Mouse (Mus musculus): ENCODE results near the gene Thop1. TPM values are rescaled to one million over a fixed set of nuclear protein-coding genes. Genes with fewer than 3 reads are reported as not detected.

Thop1 gene
- total and polyA plus RNA-seq, 3 experiments, result 81.1 to 123 (median 94.5) TPM

GRCm38 (mm10) chr10:81089216-81089615 is 19.4 kb downstream of the Thop1 start:
- no peaks in the 10 kb centered on the region for H3K27me3 ChIP-seq (replicated peaks)
- H3K79me2 ChIP-seq (replicated peaks; ENCODE audit: control insufficient read depth, extremely low read depth, insufficient read depth, poor library complexity, severe bottlenecking), result no peaks in the 10 kb centered on the region
- dilution Hi-C loops (cut with MboI; ENCODE audit: extremely low pct_ligation_motif_present, extremely low pct_unique_long_range_greater_than_20kb, low sequenced_read_pairs) (no loop called here), in situ Hi-C loops (cut with MboI; ENCODE audit: low pct_ligation_motif_present, low pct_unique_long_range_greater_than_20kb, low sequenced_read_pairs) (no loop called here)
- H3K4me1 ChIP-seq (ENCODE audit: control insufficient read depth in 1 of 2, insufficient read depth in 2 of 2), result no peaks in the 10 kb centered on the region
- TF ChIP-seq IRF4 (IDR thresholded peaks at IDR 0.05; ENCODE audit: low read depth, low read length) (no peak), ZMIZ1 (IDR thresholded peaks at IDR 0.05; ENCODE audit: low read depth, low read length) (no peak), MAX (IDR thresholded peaks at IDR 0.05; ENCODE audit: low read length) (no peak), JUN (IDR thresholded peaks at IDR 0.05; ENCODE audit: insufficient read depth, low read depth, low read length) (no peak), SMC3 (IDR thresholded peaks at IDR 0.05; ENCODE audit: low read depth, low read length) (no peak), CHD2 (IDR thresholded peaks at IDR 0.05; ENCODE audit: low read length) (no peak), TBP (conservative IDR thresholded peaks at IDR 0.05; ENCODE audit: low read depth, low read length) (no peak), EP300 (IDR thresholded peaks at IDR 0.05; ENCODE audit: low read length) (no peak), MEF2A (IDR thresholded peaks at IDR 0.05; ENCODE audit: borderline replicate concordance, low read depth, low read length) (no peak), ETS1 (conservative IDR thresholded peaks at IDR 0.05; ENCODE audit: low read depth, low read length) (no peak), BHLHE40 (IDR thresholded peaks at IDR 0.05; ENCODE audit: low read depth, low read length) (no peak), NRF1 (IDR thresholded peaks at IDR 0.05; ENCODE audit: low read depth, low read length) (no peak), MAZ (IDR thresholded peaks at IDR 0.05; ENCODE audit: low read depth, low read length) (no peak), POLR2AphosphoS2 (IDR thresholded peaks at IDR 0.05; ENCODE audit: low read depth, low read length) (no peak), RAD21 (IDR thresholded peaks at IDR 0.05; ENCODE audit: low read depth, low read length) (no peak)
- H3K4me3 ChIP-seq (replicated peaks in 1 of 3; ENCODE audit: low read depth in 2 of 3, low read length in 2 of 3, poor library complexity in 1 of 3), result no peak overlapping the region
- H3K9ac ChIP-seq (ENCODE audit: insufficient read depth, low read depth), result no peak overlapping the region
- no peak overlapping the region for H3K27ac ChIP-seq (ENCODE audit: insufficient read depth, low read depth)
- no peak for DNase-seq (ENCODE audit: extremely low read depth)
- H3K9me3 ChIP-seq (replicated peaks; ENCODE audit: low read length), result peaks cover 2% of the 10 kb centered on the region
- H3K36me3 ChIP-seq (replicated peaks in 1 of 2; ENCODE audit: control insufficient read depth in 1 of 2, insufficient read depth in 1 of 2, low read length in 1 of 2), result peaks cover 0 to 8% of the 10 kb centered on the region in 2 experiments
- H3K4me2 ChIP-seq (ENCODE audit: insufficient read depth, low read depth, poor library complexity, severe bottlenecking), result no peak overlapping the region

GRCm38 (mm10) chr10:81090621-81091020 is 20.8 kb downstream of the Thop1 start:
- Histone ChIP-seq H3K27ac (ENCODE audit: insufficient read depth, low read depth) (no peak overlapping the region), H3K9me3 (replicated peaks; ENCODE audit: low read length) (peaks cover 2% of the 10 kb centered on the region), H3K36me3 (replicated peaks in 1 of 2; ENCODE audit: control insufficient read depth in 1 of 2, insufficient read depth in 1 of 2, low read length in 1 of 2) (no peaks in the 10 kb centered on the region), H3K79me2 (replicated peaks; ENCODE audit: control insufficient read depth, extremely low read depth, insufficient read depth, poor library complexity, severe bottlenecking) (no peaks in the 10 kb centered on the region), H3K4me2 (ENCODE audit: insufficient read depth, low read depth, poor library complexity, severe bottlenecking) (no peak overlapping the region), H3K27me3 (replicated peaks) (no peaks in the 10 kb centered on the region), H3K4me1 (ENCODE audit: control insufficient read depth in 1 of 2, insufficient read depth in 2 of 2) (peaks cover 0 to 7% of the 10 kb centered on the region in 2 experiments; a peak in 2 of 4 replicates), H3K4me3 (replicated peaks in 1 of 3; ENCODE audit: low read depth in 2 of 3, low read length in 2 of 3, poor library complexity in 1 of 3) (no peak overlapping the region), H3K9ac (ENCODE audit: insufficient read depth, low read depth) (no peak overlapping the region)
- DNase-seq (ENCODE audit: extremely low read depth), result no peak
- in situ Hi-C loops (cut with MboI; ENCODE audit: low pct_ligation_motif_present, low pct_unique_long_range_greater_than_20kb, low sequenced_read_pairs), result no loop called here
- TF ChIP-seq POLR2AphosphoS2 (IDR thresholded peaks at IDR 0.05; ENCODE audit: low read depth, low read length), result no peak
- TF ChIP-seq MAX (IDR thresholded peaks at IDR 0.05; ENCODE audit: low read length), result no peak
- no peak for TF ChIP-seq CHD2 (IDR thresholded peaks at IDR 0.05; ENCODE audit: low read length)
- TF ChIP-seq MAZ (IDR thresholded peaks at IDR 0.05; ENCODE audit: low read depth, low read length), result no peak
- no peak for TF ChIP-seq JUN (IDR thresholded peaks at IDR 0.05; ENCODE audit: insufficient read depth, low read depth, low read length)
- TF ChIP-seq GABPA (IDR thresholded peaks at IDR 0.05; ENCODE audit: insufficient replicate concordance, low read depth, low read length), result no peak
- TF ChIP-seq ZMIZ1 (IDR thresholded peaks at IDR 0.05; ENCODE audit: low read depth, low read length), result no peak
- TF ChIP-seq ETS1 (conservative IDR thresholded peaks at IDR 0.05; ENCODE audit: low read depth, low read length), result no peak
- no peak for TF ChIP-seq ZKSCAN1 (IDR thresholded peaks at IDR 0.05; ENCODE audit: borderline replicate concordance, low read depth, low read length)
- no peak for TF ChIP-seq UBTF (IDR thresholded peaks at IDR 0.05; ENCODE audit: low read depth, low read length)
- dilution Hi-C loops (cut with MboI; ENCODE audit: extremely low pct_ligation_motif_present, extremely low pct_unique_long_range_greater_than_20kb, low sequenced_read_pairs), result no loop called here

All from CH12.LX (cell line).